Mouse (Mus musculus): ENCODE data around the gene Dtymk. TPM values are rescaled to one million over a fixed set of nuclear protein-coding genes. Genes with fewer than 3 reads are reported as not detected.
"Not testable (repeated sequence)": the region's sequence is repeated elsewhere in the genome, so short reads cannot be mapped to it uniquely, and the experiment has no call there.

The Dtymk gene
- polyA plus RNA-seq, 1 experiment = 39.9 TPM

DNA sequence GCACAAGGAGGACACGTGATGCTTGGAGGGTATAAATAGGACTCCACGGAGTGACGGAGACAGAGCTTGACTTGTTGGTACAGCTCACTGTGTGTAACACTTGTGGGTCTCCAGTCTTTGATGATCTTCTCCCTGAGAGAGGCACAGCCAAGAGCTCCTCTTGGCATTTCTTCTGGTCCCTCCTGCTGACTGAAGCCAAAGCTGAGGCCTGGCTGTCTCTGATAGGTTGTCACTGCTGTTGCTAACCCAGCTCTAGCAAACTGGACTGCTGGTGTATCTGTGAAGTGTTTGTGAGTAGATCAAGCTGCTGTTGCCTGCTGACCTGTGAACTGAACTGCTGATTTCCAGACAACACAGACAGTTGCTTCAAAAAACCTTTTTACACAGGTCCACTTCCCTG is 31.8 kb downstream of the Dtymk start:
- Histone ChIP-seq H3K4me3 (ENCODE audit: insufficient read depth, low read depth, low read length) (no peak overlapping the region), H3K27ac (replicated peaks; ENCODE audit: low read depth, low read length) (no peak overlapping the region), H3K4me1 (ENCODE audit: control insufficient read depth, insufficient read depth, insufficient read length, low read length) (no peaks in the 10 kb centered on the region)

DNA sequence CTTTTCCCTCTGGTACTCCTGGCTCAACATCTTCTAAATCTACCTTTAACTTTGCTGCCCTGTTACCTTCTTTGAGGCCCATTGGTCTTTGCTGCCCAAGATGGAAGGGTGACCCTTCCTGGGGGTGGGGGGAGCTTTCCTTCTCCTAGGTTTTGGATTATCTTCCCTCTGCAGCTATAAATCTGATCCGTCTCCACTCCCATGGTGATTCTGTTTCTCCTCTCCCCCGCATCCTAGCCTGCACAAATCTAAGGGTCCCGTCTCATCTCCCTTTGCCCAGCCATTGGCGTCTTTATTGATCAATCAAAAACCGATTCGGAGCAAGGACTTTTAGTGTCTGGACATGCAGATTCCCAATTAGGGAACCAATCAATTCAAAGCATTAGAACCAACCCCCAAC is 34.1 kb downstream of the Dtymk start:
- H3K27ac ChIP-seq (replicated peaks; ENCODE audit: low read depth, low read length) = no peak overlapping the region
- no peak overlapping the region for H3K4me3 ChIP-seq (ENCODE audit: insufficient read depth, low read depth, low read length)
- no peaks in the 10 kb centered on the region for H3K4me1 ChIP-seq (ENCODE audit: control insufficient read depth, insufficient read depth, insufficient read length, low read length)

DNA sequence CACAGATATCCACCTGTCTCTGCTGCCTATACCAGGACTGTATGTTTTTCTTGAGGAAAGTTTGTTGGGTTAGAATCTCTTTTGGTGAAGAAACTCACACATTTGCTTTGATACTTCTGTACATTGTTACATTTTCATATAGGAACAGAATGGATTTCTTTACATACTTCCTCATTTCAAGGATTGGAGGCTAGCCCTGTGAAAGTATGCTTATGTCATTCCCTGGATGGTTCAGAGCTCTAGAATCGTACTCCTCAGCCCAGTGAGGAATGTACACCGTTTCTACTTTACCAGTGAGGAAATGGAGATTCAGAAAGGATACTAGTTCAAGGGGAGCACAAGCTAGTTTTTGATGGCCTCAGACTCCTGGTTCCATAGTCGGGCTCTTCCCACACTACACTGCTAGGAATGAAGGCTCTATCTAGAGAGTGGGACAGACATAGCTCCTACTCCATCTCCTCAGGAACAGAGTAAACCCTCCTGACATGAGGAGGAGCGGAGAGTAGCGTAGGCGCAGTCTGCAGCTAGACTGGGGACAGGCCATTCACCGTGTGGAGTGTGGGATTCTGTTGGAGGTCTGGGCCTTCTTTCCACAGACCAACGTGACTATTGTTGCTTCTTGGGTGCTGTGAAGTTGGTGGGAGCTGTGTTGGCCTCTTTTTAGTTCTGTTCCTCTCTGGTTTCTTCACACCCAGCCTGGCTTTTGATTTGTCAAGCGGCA is 36.7 kb downstream of the Dtymk start:
- H3K4me1 ChIP-seq (ENCODE audit: control insufficient read depth, insufficient read depth, insufficient read length, low read length) = no peaks in the 10 kb centered on the region
- no peak overlapping the region for H3K27ac ChIP-seq (replicated peaks; ENCODE audit: low read depth, low read length)
- H3K4me3 ChIP-seq (ENCODE audit: insufficient read depth, low read depth, low read length) = no peak overlapping the region

DNA sequence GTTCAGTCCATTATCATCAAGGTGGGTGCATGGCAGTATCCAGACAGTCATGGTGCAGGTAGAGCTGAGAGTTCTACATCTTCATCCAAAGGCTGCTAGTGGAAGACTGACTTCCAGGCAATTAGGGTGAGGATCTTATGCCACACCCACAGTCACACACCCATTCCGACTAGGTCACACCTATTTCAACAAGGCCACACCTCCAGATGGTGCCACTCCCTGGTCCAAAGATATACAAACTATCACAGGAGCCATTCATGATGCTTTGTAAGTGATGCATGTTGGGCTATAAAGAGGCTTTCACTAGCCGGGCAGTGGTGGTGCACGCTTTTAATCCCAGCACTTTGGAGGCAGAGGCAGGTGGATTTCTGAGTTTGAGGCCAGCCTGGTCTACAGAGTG is 38.2 kb downstream of the Dtymk start:
- not testable (repeated sequence) for H3K4me3 ChIP-seq (ENCODE audit: insufficient read depth, low read depth, low read length); H3K27ac ChIP-seq (replicated peaks; ENCODE audit: low read depth, low read length); H3K4me1 ChIP-seq (ENCODE audit: control insufficient read depth, insufficient read depth, insufficient read length, low read length)

DNA sequence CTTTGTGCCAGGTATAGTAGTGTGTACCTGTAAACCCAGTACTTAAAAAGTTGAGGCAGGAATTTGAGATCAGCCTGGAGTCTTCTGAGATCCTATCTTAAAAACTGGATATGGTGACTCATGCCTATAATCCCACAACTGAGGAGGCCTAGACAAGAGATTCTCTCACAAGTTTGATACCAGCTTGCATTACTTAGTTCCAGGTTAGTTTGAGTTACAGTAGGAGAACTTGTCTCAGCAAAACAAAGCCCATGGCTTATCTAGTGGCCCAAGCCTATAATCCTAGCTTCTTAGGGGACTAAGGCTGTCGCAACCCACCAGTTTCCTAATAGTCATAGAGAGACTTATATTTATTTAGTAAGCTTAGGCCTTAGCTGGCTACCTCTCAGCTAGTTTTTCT is 41.7 kb downstream of the Dtymk start:
- Histone ChIP-seq H3K27ac (replicated peaks; ENCODE audit: low read depth, low read length) (no peak overlapping the region), H3K4me1 (ENCODE audit: control insufficient read depth, insufficient read depth, insufficient read length, low read length) (peaks cover 5% of the 10 kb centered on the region; the same call in 1 of the 2 replicates), H3K4me3 (ENCODE audit: insufficient read depth, low read depth, low read length) (no peak overlapping the region)

DNA sequence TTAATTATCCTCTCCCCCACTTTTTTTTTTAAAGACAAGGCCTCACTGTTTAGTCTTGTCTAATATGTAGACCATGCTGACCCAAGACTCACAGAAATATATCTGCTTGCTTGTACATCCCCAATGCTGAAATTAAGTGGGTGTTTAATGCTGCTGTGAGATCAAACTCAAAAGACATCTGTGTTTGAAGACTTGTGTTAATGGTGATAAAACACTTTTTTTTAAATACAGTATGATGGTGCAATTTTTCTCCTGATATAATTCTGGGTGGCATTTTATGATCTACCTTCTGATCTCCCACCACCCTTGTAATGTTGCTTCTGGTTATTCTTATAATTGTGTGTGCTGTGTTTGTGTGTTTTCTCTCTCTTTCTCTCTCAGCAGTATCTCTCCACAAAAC is 45.6 kb downstream of the Dtymk start:
- Histone ChIP-seq H3K4me1 (ENCODE audit: control insufficient read depth, insufficient read depth, insufficient read length, low read length) (peaks cover 7% of the 10 kb centered on the region; the same call in 1 of the 2 replicates), H3K4me3 (ENCODE audit: insufficient read depth, low read depth, low read length) (no peak overlapping the region), H3K27ac (replicated peaks; ENCODE audit: low read depth, low read length) (no peak overlapping the region)

DNA sequence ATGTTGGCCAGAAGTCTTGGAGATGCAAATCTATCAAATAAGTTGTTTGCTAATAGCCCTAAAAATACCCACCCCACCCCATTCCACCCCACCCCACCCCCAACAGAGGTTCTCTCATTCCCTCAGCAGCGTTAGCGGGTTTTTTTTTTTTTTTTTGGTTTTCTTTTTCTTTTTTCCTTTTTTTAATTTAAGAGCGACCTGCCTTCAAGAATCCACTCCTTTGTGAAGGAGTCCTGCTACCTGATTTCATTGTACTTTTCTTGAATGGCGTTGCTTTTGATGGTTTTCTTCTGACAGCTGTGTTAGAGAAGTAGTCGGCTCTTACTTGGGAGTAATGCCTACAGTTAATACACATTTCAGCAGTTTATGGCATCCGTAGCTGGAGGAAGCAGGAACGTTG is 46.1 kb downstream of the Dtymk start:
- Histone ChIP-seq H3K27ac (replicated peaks; ENCODE audit: low read depth, low read length) (no peak overlapping the region), H3K4me1 (ENCODE audit: control insufficient read depth, insufficient read depth, insufficient read length, low read length) (peaks cover 7% of the 10 kb centered on the region; the same call in 1 of the 2 replicates), H3K4me3 (ENCODE audit: insufficient read depth, low read depth, low read length) (peak overlapping the region; percentile 91)

DNA sequence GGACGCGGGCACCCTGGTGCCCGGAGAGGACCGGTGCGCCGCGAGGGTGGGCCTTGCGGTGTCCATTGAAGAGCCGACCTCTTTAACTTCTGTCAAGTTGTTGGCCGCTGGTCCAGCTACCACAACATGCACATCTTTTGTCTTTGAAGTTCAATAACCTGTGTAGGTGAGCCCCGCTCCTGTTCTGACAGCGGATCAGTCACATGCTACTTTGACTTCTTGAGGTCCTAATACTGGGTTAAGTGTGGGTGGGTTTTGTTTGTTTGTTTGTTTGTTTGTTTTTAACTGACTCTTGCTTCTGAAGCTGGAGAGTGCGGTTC is 46.5 kb downstream of the Dtymk start:
- 0 out of 2 replicates have a peak overlapping the region, but pooled peaks have one; percentile 13 for H3K27ac ChIP-seq (replicated peaks; ENCODE audit: low read depth, low read length)
- H3K4me3 ChIP-seq (ENCODE audit: insufficient read depth, low read depth, low read length) = peak overlapping the region; percentile 91
- H3K4me1 ChIP-seq (ENCODE audit: control insufficient read depth, insufficient read depth, insufficient read length, low read length) = peaks cover 7% of the 10 kb centered on the region; the same call in 1 of the 2 replicates

DNA sequence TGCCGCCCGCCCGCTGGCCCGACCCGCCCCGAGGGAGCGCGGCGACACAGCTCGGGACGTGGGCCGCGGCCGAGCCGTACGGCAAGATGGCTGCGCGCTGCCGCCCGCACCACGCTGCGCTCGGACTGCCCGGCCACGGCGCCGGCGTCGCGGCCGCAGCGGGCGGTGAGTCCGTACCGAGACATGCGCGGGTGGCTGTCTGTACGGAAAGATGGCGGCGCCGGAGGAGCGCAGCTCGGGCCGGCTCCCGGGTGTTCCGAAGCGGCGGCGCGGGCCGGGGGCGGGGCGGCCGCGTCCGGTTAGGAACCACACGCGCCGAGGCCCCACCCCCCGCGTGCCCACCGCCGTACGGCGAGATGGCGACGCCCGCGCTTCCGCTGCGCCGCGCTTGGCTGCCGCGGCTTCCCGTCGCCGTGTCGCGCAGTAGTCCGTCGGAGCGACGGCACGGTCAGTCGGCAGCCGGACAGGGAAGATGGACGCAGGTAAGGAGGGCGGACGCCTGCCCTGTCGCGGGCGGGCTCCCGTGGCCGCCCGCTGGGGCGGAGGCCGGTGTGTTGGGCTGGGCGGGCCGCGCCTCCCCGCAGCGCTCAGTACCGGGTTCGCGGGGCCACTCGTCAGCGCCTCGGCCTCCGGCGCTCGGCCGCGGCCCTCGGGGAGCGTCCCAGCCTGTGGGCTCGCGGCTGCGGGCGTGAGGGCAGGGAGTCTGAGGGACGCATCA is 47.0 kb downstream of the Dtymk start, which contains the start of gene Thap4:
TSS of gene Thap4 (minus strand) at position 292 of the 718 bp plus-strand sequence.
- Histone ChIP-seq H3K27ac (replicated peaks; ENCODE audit: low read depth, low read length) (peak within 1 kb of the TSS; percentile 43; the same call in 1 of the 2 replicates), H3K4me3 (ENCODE audit: insufficient read depth, low read depth, low read length) (peak within 1 kb of the TSS; percentile 91), H3K4me1 (ENCODE audit: control insufficient read depth, insufficient read depth, insufficient read length, low read length) (peaks cover 7% of the 10 kb centered on the region; the same call in 1 of the 2 replicates)

DNA sequence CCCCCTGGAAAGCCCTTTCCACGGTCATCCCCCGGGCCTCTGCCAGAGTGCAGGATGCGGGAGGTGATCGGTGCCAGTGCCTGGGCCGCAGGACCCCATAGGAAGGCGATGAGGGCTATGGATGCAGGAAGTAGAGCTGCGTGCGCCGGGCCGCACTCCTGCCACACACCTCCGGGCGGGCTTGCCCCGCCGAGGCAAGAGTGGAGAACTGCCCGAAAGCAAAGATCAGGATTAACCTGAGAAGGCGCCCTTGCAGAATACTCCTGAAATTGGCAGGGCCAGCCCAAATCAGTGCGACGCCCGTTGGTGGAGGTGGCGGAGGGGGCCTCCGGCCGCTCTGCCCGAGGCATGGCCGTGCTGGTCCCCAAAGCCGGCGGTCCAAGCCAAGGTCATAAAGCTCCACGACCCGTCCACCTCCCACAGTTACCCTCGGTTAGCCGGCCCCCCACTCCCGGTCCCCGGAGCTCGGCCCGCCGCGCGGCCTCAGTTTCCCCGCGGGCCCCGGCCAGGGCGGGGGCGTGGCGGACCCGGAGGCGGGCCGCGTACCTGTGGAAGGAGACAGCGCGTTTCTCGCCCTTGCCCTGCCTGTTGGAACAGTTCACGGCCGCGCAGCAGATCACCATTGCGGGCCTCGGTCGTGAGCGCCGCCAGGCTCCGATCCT is 47.7 kb downstream of the Dtymk start:
- peak overlapping the region; percentile 43; the same call in 1 of the 2 replicates for H3K27ac ChIP-seq (replicated peaks; ENCODE audit: low read depth, low read length)
- peaks cover 7% of the 10 kb centered on the region; the same call in 1 of the 2 replicates for H3K4me1 ChIP-seq (ENCODE audit: control insufficient read depth, insufficient read depth, insufficient read length, low read length)
- H3K4me3 ChIP-seq (ENCODE audit: insufficient read depth, low read depth, low read length) = peak overlapping the region; percentile 91

DNA sequence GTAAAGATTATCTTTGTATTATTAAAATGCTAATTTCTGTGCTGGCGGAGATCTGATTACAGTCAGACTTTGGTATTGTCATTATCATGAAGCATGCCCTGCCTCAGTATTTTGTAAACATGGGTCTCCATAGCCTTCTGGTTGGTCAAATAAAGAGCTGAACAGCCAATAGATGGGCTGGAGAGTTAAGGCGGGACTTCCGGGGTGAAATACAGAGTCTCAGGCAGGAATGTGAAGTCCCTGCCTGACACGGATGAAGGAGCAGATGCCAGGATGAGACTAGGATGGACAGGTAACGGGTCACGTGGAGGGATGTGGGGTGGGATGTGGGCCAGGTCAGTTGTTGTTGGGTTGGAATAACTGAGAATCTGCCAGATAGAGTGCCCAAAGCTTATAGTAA is 50.4 kb downstream of the Dtymk start, which contains the start of gene Atg4b:
TSS of gene Atg4b (plus strand) at position 211 of the 400 bp plus-strand sequence.
- Histone ChIP-seq H3K4me3 (ENCODE audit: insufficient read depth, low read depth, low read length) (no peak within 1 kb of the TSS), H3K4me1 (ENCODE audit: control insufficient read depth, insufficient read depth, insufficient read length, low read length) (peaks cover 2% of the 10 kb centered on the region; the same call in 1 of the 2 replicates)

DNA sequence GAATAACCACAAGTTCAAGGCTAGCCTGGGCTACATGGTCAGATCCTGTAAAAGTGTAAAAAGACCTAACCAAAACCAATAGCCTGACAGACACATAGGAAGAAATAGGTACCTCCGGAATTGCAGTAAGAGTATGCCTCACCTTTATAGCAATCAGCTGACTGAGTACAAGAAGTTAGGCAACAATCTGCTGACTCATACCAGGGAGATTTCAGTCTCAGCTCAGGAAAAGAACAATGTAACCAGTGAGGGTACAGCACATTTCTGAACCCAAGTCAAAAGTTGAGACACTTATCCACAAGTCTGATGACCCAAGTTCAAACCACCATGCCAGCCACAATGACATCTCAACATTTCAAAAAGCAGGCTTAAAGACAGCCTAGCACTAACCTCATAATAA is 53.2 kb downstream of the Dtymk start:
- no peak overlapping the region for H3K27ac ChIP-seq (replicated peaks; ENCODE audit: low read depth, low read length)
- H3K4me3 ChIP-seq (ENCODE audit: insufficient read depth, low read depth, low read length) = no peak overlapping the region
- peaks cover 8% of the 10 kb centered on the region for H3K4me1 ChIP-seq (ENCODE audit: control insufficient read depth, insufficient read depth, insufficient read length, low read length)

More for the DNA sequence above, 50.4 kb downstream of the Dtymk start, which contains the start of gene Atg4b:
- H3K27ac ChIP-seq (replicated peaks; ENCODE audit: low read depth, low read length) = no peak within 1 kb of the TSS

DNA sequence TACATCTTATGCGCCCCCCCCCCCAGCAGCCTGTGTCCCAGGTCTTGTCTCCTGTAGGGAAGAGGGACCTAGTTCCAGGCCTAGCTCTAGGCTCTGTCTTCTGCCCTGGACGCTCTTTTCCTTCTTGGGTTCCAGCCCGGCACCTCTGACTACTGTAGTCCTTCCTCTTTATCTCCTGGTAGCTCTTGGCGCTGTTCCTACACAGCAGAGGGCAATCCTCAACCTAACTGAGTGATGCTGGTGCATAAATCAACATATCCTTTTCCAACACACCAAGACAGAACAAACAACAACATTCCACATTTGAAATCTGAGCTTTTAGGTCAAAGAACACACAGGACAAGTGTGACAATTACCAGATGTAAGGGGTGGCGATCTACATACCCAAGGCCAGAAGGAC is 55.6 kb downstream of the Dtymk start:
- Histone ChIP-seq H3K4me3 (ENCODE audit: insufficient read depth, low read depth, low read length) (no peak overlapping the region), H3K4me1 (ENCODE audit: control insufficient read depth, insufficient read depth, insufficient read length, low read length) (peaks cover 6% of the 10 kb centered on the region), H3K27ac (replicated peaks; ENCODE audit: low read depth, low read length) (no peak overlapping the region)

DNA sequence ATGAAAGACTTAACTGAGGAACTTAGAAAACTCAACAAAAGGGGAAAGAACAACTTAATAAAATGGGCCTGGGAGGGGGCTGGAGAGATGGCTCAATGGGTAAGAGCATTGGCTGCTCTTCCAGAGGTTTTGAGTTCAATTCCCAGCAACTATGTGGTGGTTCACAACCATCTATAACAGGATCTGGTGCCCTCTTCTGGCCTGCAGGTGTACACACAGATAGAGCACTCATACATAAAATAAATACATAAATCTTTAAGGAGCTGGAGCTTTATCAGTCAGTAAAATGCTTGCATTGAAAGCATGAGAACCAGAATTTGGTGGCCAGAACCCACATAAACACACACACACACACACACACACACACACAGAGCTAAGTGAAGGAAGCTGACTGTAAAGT is 58.8 kb downstream of the Dtymk start:
- H3K4me3 ChIP-seq (ENCODE audit: insufficient read depth, low read depth, low read length) = no peak overlapping the region
- H3K4me1 ChIP-seq (ENCODE audit: control insufficient read depth, insufficient read depth, insufficient read length, low read length) = peaks cover 6% of the 10 kb centered on the region
- H3K27ac ChIP-seq (replicated peaks; ENCODE audit: low read depth, low read length) = no peak overlapping the region

Data from brown adipose tissue, adult 24 weeks (tissue).